ENCODE assay signal across 27 mouse cellular contexts in the genomic region with DNA sequence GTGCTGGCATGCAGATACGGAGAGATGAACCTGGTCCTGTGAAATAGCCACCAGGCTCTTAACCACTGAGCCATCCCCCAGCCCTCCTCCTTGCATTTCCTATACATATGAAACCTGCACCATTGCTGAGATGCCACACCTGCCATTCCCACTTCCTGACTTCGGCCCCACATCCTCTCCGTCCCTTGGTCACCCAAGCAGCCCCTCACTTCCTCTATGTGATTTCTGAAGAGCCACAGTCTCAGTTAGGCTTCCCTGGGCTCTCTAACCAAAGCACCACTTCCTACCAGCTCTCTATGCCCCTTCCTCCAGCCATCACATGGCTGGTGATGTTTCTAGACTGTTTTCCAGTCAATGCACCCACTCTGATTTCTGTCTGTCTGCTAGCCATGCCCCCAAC. TPM values are rescaled to one million over a fixed set of nuclear protein-coding genes. Genes with fewer than 3 reads are reported as not detected.
DNase-seq lines count a peak whose midpoint lies in the region; ATAC-seq and TF ChIP-seq lines count a peak whose summit lies in the region.
"Had no signal": no experiment of that assay in that cellular context is flagged by ENCODE, and none has a peak within 500 bp of the region (broad histone marks: within the 10 kb centered on the region; RNA-seq: fewer than 3 reads in every experiment).

No protein-coding gene starts in this region.

- peak overlapping the region; percentile 28; the same call in 1 of the 2 replicates for H3K27ac ChIP-seq in bone marrow, adult 2 months (ENCODE audit: control insufficient read depth, insufficient read depth, low read depth, low read length, poor library complexity)
- H3K27ac ChIP-seq in kidney, adult 2 months (ENCODE audit: insufficient read depth, low read depth, low read length): no peak overlapping the region
- H3K27ac ChIP-seq: forebrain, embryonic 10.5 days; forebrain, embryonic 13.5 days; hindbrain, embryonic 14.5 days; hindbrain, postnatal 0 days had no signal

- peak; percentile 75 for ATAC-seq in granulocyte monocyte progenitor cell, adult 5-6 weeks (replicated peaks; ENCODE audit: poor library complexity, severe bottlenecking)
- peak; percentile 67 for ATAC-seq in megakaryocyte progenitor cell, adult 5-6 weeks (replicated peaks; ENCODE audit: poor library complexity)
- ATAC-seq: activated CD4-positive, CD25-positive, alpha-beta regulatory T cell, adult 4 months; forebrain, embryonic 13.5 days; forebrain, embryonic 16.5 days; hindbrain, postnatal 0 days; inflammation-experienced regulatory T-cells, adult 6 months; intestine, embryonic 16.5 days had no signal

- H3K27me3 ChIP-seq in kidney, adult 2 months (replicated peaks; ENCODE audit: control insufficient read depth, insufficient read depth, low read length): no peaks in the 10 kb centered on the region
- H3K27me3 ChIP-seq: forebrain, embryonic 13.5 days had no signal

- TF ChIP-seq CTCF in bone marrow, adult 2 months (IDR thresholded peaks at IDR 0.05; ENCODE audit: control insufficient read depth, insufficient read depth, low read length): no peak
- TF ChIP-seq CTCF in kidney, adult 2 months (conservative IDR thresholded peaks at IDR 0.05; ENCODE audit: insufficient read depth, insufficient read length, low read depth, low read length): no peak

- no peak for TF ChIP-seq POLR2A in bone marrow, adult 2 months (IDR thresholded peaks at IDR 0.05; ENCODE audit: borderline replicate concordance, control insufficient read depth, low read depth, low read length)
- TF ChIP-seq POLR2A in kidney, adult 2 months (IDR thresholded peaks at IDR 0.05; ENCODE audit: low read depth, low read length): no peak

- intact Hi-C loops in heart, postnatal 14 days (cut with DNase I): no loop called here

- H3K4me3 ChIP-seq in bone marrow, adult 2 months (replicated peaks; ENCODE audit: control insufficient read depth, low read depth, low read length): no peak overlapping the region
- H3K4me3 ChIP-seq in kidney, adult 2 months (ENCODE audit: insufficient read depth, low read depth, low read length): no peak overlapping the region
- H3K4me3 ChIP-seq: forebrain, embryonic 10.5 days; forebrain, embryonic 13.5 days had no signal

- WGBS in bone marrow, adult 2 months: 6% methylated on average over 3 of the region's 3 CpGs
- 78% methylated on average over 3 of the region's 3 CpGs for WGBS in kidney, adult 2 months

- no peaks in the 10 kb centered on the region for H3K36me3 ChIP-seq in kidney, adult 2 months (ENCODE audit: control insufficient read depth, insufficient read depth, low read length)
- H3K36me3 ChIP-seq: forebrain, embryonic 10.5 days had no signal

- peak; percentile 57 for DNase-seq in A20 (ENCODE audit: low read depth, low spot score)
- no peak for DNase-seq in kidney, adult 18-20 months
- DNase-seq in heart, postnatal 14 days: no peak
- no peak for DNase-seq in kidney, adult 2 months
- DNase-seq in right cerebral cortex, postnatal 14 days: no peak
- DNase-seq: adrenal gland, adult 8-10 months; adrenal gland, postnatal 36 days; cerebellum, adult 11 months; cerebellum, adult 2 months; cerebellum, adult 9-11 months; cerebellum, postnatal 25 days; embryo, embryonic 11 days; gastrocnemius, postnatal 10 days; gastrocnemius, postnatal 36 days; heart, adult 11 months; heart, postnatal 36 days had no signal

- peaks cover 4% of the 10 kb centered on the region; the same call in 1 of the 2 replicates for H3K4me1 ChIP-seq in bone marrow, adult 2 months (ENCODE audit: control insufficient read depth, insufficient read depth, low read length)
- peaks cover 6% of the 10 kb centered on the region; the same call in 1 of the 2 replicates for H3K4me1 ChIP-seq in kidney, adult 2 months (ENCODE audit: control insufficient read depth, insufficient read depth, low read length)

RNA-seq across cellular contexts. Expression of gene Rasl11b, which starts 28.4 kb away (rescaled TPM):
- polyA plus RNA-seq in bone marrow, adult 2 months (2011; ENCODE audit: insufficient read depth, insufficient read length, low replicate concordance, missing spikeins): 1.2 and 9.8 TPM in 2 replicates
- total RNA-seq in granulocyte monocyte progenitor cell, adult 5-6 weeks (2014; fragmentation: Nextera tagmentation): not detected in 2 replicates
- total RNA-seq in granulocyte monocyte progenitor cell, adult 5-6 weeks (2017): 0.99 and 1.8 TPM in 2 replicates
- total RNA-seq in megakaryocyte progenitor cell, adult 5-6 weeks (2015): 0.12 and 0.68 TPM in 2 replicates
- total RNA-seq in megakaryocyte progenitor cell, adult 5-6 weeks (2017): 0.47 and 0.54 TPM in 2 replicates
- 10 to 100 TPM; 27.7 to 33.0 TPM for total RNA-seq in heart, postnatal 14 days (2021)
- polyA plus RNA-seq in kidney, adult 2 months (2012; rRNA removed): 43.1 and 44.9 TPM in 2 replicates

Comparison
In these comparisons a context has a peak if more than half of its experiments do, and no peak if none do; other contexts are left out.
1. RNA of gene Rasl11b, which starts 28.4 kb away (total RNA-seq): 27.7 to 33.0 TPM in heart, postnatal 14 days; 0.99 to 1.8 TPM in granulocyte monocyte progenitor cell, adult 5-6 weeks and 0.12 to 0.68 TPM in megakaryocyte progenitor cell, adult 5-6 weeks; every median in the first group is over 10 times any median in the second.